Mouse (Mus musculus): ENCODE results near the gene Ermn. TPM values are rescaled to one million over a fixed set of nuclear protein-coding genes. Genes with fewer than 3 reads are reported as not detected.

Ermn gene
- polyA plus RNA-seq, 1 experiment from 2014 or later, result 1.7 TPM

GRCm38 (mm10) chr2:58029404-58029803, 23.3 kb downstream of the Ermn start:
- WGBS, result 17% methylated on average over 7 of the region's 7 CpGs
- Histone ChIP-seq H3K27ac (ENCODE audit: low read length) (no peak overlapping the region), H3K9ac (replicated peaks; ENCODE audit: low read depth, low read length) (no peak overlapping the region), H3K36me3 (ENCODE audit: control insufficient read depth, insufficient read depth) (no peaks in the 10 kb centered on the region), H3K4me2 (ENCODE audit: low read length) (no peak overlapping the region), H3K27me3 (replicated peaks; ENCODE audit: control insufficient read depth, insufficient read depth, low read length) (no peaks in the 10 kb centered on the region), H3K4me3 (replicated peaks; ENCODE audit: low read length) (no peak overlapping the region), H3K9me3 (ENCODE audit: control insufficient read depth, low read length) (no peaks in the 10 kb centered on the region), H3K4me1 (replicated peaks; ENCODE audit: control insufficient read depth, insufficient read depth, low read length) (no peaks in the 10 kb centered on the region)
- peak; percentile 72 for ATAC-seq

GRCm38 (mm10) chr2:58026740-58027139, 25.9 kb downstream of the Ermn start:
- H3K9me3 ChIP-seq (ENCODE audit: control insufficient read depth, low read length), result no peaks in the 10 kb centered on the region
- no peaks in the 10 kb centered on the region for H3K27me3 ChIP-seq (replicated peaks; ENCODE audit: control insufficient read depth, insufficient read depth, low read length)
- no peaks in the 10 kb centered on the region for H3K36me3 ChIP-seq (ENCODE audit: control insufficient read depth, insufficient read depth)
- no peak overlapping the region for H3K4me3 ChIP-seq (replicated peaks; ENCODE audit: low read length)
- no peak overlapping the region for H3K27ac ChIP-seq (ENCODE audit: low read length)
- ATAC-seq, result no peak
- WGBS, result 57% methylated on average over 5 of the region's 5 CpGs
- H3K9ac ChIP-seq (replicated peaks; ENCODE audit: low read depth, low read length), result no peak overlapping the region
- H3K4me2 ChIP-seq (ENCODE audit: low read length), result no peak overlapping the region
- H3K4me1 ChIP-seq (replicated peaks; ENCODE audit: control insufficient read depth, insufficient read depth, low read length), result no peaks in the 10 kb centered on the region

- no peak for ATAC-seq
- Histone ChIP-seq H3K4me1 (replicated peaks; ENCODE audit: control insufficient read depth, insufficient read depth, low read length) (no peaks in the 10 kb centered on the region), H3K36me3 (ENCODE audit: control insufficient read depth, insufficient read depth) (no peaks in the 10 kb centered on the region), H3K27ac (ENCODE audit: low read length) (no peak overlapping the region), H3K4me3 (replicated peaks; ENCODE audit: low read length) (no peak overlapping the region), H3K9me3 (ENCODE audit: control insufficient read depth, low read length) (no peaks in the 10 kb centered on the region), H3K9ac (replicated peaks; ENCODE audit: low read depth, low read length) (no peak overlapping the region), H3K4me2 (ENCODE audit: low read length) (no peak overlapping the region), H3K27me3 (replicated peaks; ENCODE audit: control insufficient read depth, insufficient read depth, low read length) (no peaks in the 10 kb centered on the region)
- WGBS, result 76% methylated on average over 6 of the region's 6 CpGs
Observed at GRCm38 (mm10) chr2:58023556-58023955, 29.1 kb downstream of the Ermn start.

GRCm38 (mm10) chr2:58007081-58007480, 45.6 kb downstream of the Ermn start:
- Histone ChIP-seq H3K9me3 (ENCODE audit: control insufficient read depth, low read length) (no peaks in the 10 kb centered on the region), H3K36me3 (ENCODE audit: control insufficient read depth, insufficient read depth) (no peaks in the 10 kb centered on the region), H3K4me1 (replicated peaks; ENCODE audit: control insufficient read depth, insufficient read depth, low read length) (no peaks in the 10 kb centered on the region), H3K4me3 (replicated peaks; ENCODE audit: low read length) (no peak overlapping the region), H3K4me2 (ENCODE audit: low read length) (no peak overlapping the region), H3K27ac (ENCODE audit: low read length) (no peak overlapping the region), H3K9ac (replicated peaks; ENCODE audit: low read depth, low read length) (no peak overlapping the region), H3K27me3 (replicated peaks; ENCODE audit: control insufficient read depth, insufficient read depth, low read length) (no peaks in the 10 kb centered on the region)
- 92% methylated on average over 5 of the region's 5 CpGs for WGBS
- ATAC-seq, result no peak

GRCm38 (mm10) chr2:58001497-58001896, 51.2 kb downstream of the Ermn start:
- ATAC-seq, result no peak
- no peaks in the 10 kb centered on the region for H3K4me1 ChIP-seq (replicated peaks; ENCODE audit: control insufficient read depth, insufficient read depth, low read length)
- no peaks in the 10 kb centered on the region for H3K9me3 ChIP-seq (ENCODE audit: control insufficient read depth, low read length)
- H3K36me3 ChIP-seq (ENCODE audit: control insufficient read depth, insufficient read depth), result no peaks in the 10 kb centered on the region
- H3K4me2 ChIP-seq (ENCODE audit: low read length), result no peak overlapping the region
- H3K4me3 ChIP-seq (replicated peaks; ENCODE audit: low read length), result no peak overlapping the region
- H3K27ac ChIP-seq (ENCODE audit: low read length), result no peak overlapping the region
- H3K9ac ChIP-seq (replicated peaks; ENCODE audit: low read depth, low read length), result no peak overlapping the region
- H3K27me3 ChIP-seq (replicated peaks; ENCODE audit: control insufficient read depth, insufficient read depth, low read length), result no peaks in the 10 kb centered on the region
- 89% methylated on average over 3 of the region's 3 CpGs for WGBS

GRCm38 (mm10) chr2:57997752-57998430, 54.8 kb downstream of the Ermn start, which contains the start of gene Galnt5:
Galnt5 (plus strand) TSS chr2:57997884.
- H3K9me3 ChIP-seq (ENCODE audit: control insufficient read depth, low read length), result no peaks in the 10 kb centered on the region
- no peak within 1 kb of the TSS for H3K9ac ChIP-seq (replicated peaks; ENCODE audit: low read depth, low read length)
- no peaks in the 10 kb centered on the region for H3K27me3 ChIP-seq (replicated peaks; ENCODE audit: control insufficient read depth, insufficient read depth, low read length)
- H3K4me3 ChIP-seq (replicated peaks; ENCODE audit: low read length), result no peak within 1 kb of the TSS
- no peak for ATAC-seq
- H3K4me1 ChIP-seq (replicated peaks; ENCODE audit: control insufficient read depth, insufficient read depth, low read length), result no peaks in the 10 kb centered on the region
- no peak within 1 kb of the TSS for H3K27ac ChIP-seq (ENCODE audit: low read length)
- H3K4me2 ChIP-seq (ENCODE audit: low read length), result no peak within 1 kb of the TSS
- no peaks in the 10 kb centered on the region for H3K36me3 ChIP-seq (ENCODE audit: control insufficient read depth, insufficient read depth)
- WGBS, result 68% methylated on average over 12 of the region's 12 CpGs

Other genes with a start within 250 kb of the Ermn start
- 0.06 and 0.09 TPM in 2 replicates for gene Galnt5, start 55.0 kb downstream of the Ermn start, polyA plus RNA-seq (2015; fragmentation: Nextera tagmentation; extraction: Ambion mirVana)
- gene Cytip, start 142.7 kb upstream of the Ermn start, polyA plus RNA-seq (2015; fragmentation: Nextera tagmentation; extraction: Ambion mirVana), result 0.11 and 0.12 TPM in 2 replicates